Mouse (Mus musculus): Measurements from ENCODE around the gene Nbr1. TPM values are rescaled to one million over a fixed set of nuclear protein-coding genes. Genes with fewer than 3 reads are reported as not detected.

The Nbr1 gene
- polyA plus RNA-seq (2017; shearing (Covaris generic)), result 152 TPM

GRCm38 (mm10) chr11:101551751-101552475 is at the start of gene Nbr1, which contains the start of gene Brca1:
Gene Nbr1 (plus strand): TSS chr11:101552149.
Gene Brca1 (minus strand): TSS chr11:101551955.

GRCm38 (mm10) chr11:101582054-101583035 is 30.4 kb downstream of the Nbr1 start, which contains the start of gene Tmem106a:
Gene Tmem106a (plus strand): TSS chr11:101582242.

GRCm38 (mm10) chr11:101599156-101599555 is 47.2 kb downstream of the Nbr1 start, which contains the start of gene Gm11634:
Gene Gm11634 (minus strand): TSS chr11:101599256.

GRCm38 (mm10) chr11:101626995-101627856 is 75.3 kb downstream of the Nbr1 start, which contains the start of gene Rdm1:
Gene Rdm1 (plus strand): TSS chr11:101627195.

Other genes with a start within 250 kb of the Nbr1 start
- gene Becn1, start 249.9 kb upstream of the Nbr1 start, polyA plus RNA-seq (2017; shearing (Covaris generic)), result 231 TPM
- gene Psme3, start 235.9 kb upstream of the Nbr1 start, polyA plus RNA-seq (2017; shearing (Covaris generic)), result 169 TPM
- 3.2 TPM for gene Aoc2, start 227.1 kb upstream of the Nbr1 start, polyA plus RNA-seq (2017; shearing (Covaris generic))
- not detected for gene Aoc3, start 221.5 kb upstream of the Nbr1 start, polyA plus RNA-seq (2017; shearing (Covaris generic))
- not detected for gene G6pc, start 184.6 kb upstream of the Nbr1 start, polyA plus RNA-seq (2017; shearing (Covaris generic))
- gene Aarsd1, start 134.5 kb upstream of the Nbr1 start, polyA plus RNA-seq (2017; shearing (Covaris generic)), result 48.9 TPM
- gene Gm27029, start 127.4 kb upstream of the Nbr1 start, polyA plus RNA-seq (2017; shearing (Covaris generic)), result 0.45 TPM
- 13.4 TPM for gene Rundc1, start 127.1 kb upstream of the Nbr1 start, polyA plus RNA-seq (2017; shearing (Covaris generic))
- gene Ptges3l, start 126.8 kb upstream of the Nbr1 start, polyA plus RNA-seq (2017; shearing (Covaris generic)), result 1.7 TPM
- 299 TPM for gene Rpl27, start 109.9 kb upstream of the Nbr1 start, polyA plus RNA-seq (2017; shearing (Covaris generic))
- gene Ifi35, start 103.7 kb upstream of the Nbr1 start, polyA plus RNA-seq (2017; shearing (Covaris generic)), result 186 TPM
- not detected for gene Rnd2, start 87.2 kb upstream of the Nbr1 start, polyA plus RNA-seq (2017; shearing (Covaris generic))
- 0.34 TPM for gene Vat1, start 85.9 kb upstream of the Nbr1 start, polyA plus RNA-seq (2017; shearing (Covaris generic))
- gene Brca1, start 194 bp upstream of the Nbr1 start, polyA plus RNA-seq (2017; shearing (Covaris generic)), result 3.8 TPM
- 16.7 TPM for gene Tmem106a, start 30.1 kb downstream of the Nbr1 start, polyA plus RNA-seq (2017; shearing (Covaris generic))
- gene Gm11634, start 47.1 kb downstream of the Nbr1 start, polyA plus RNA-seq (2017; shearing (Covaris generic)), result not detected
- gene Rdm1, start 75.0 kb downstream of the Nbr1 start, polyA plus RNA-seq (2017; shearing (Covaris generic)), result 85.4 TPM
- gene Arl4d, start 113.4 kb downstream of the Nbr1 start, polyA plus RNA-seq (2017; shearing (Covaris generic)), result 1.5 TPM
- gene Dhx8, start 180.8 kb downstream of the Nbr1 start, polyA plus RNA-seq (2017; shearing (Covaris generic)), result 64.5 TPM
- gene Etv4, start 233.2 kb downstream of the Nbr1 start, polyA plus RNA-seq (2017; shearing (Covaris generic)), result not detected

Data from inflammation-experienced regulatory T-cells, adult 16 weeks (primary cell).